Mouse (Mus musculus): Measurements from ENCODE around the gene Aatf. TPM values are rescaled to one million over a fixed set of nuclear protein-coding genes. Genes with fewer than 3 reads are reported as not detected.

The Aatf gene
- polyA plus RNA-seq (2012), result 0.75 and 0.77 TPM in 2 replicates

- peaks cover 23% of the 10 kb centered on the region for H3K36me3 ChIP-seq (ENCODE audit: control insufficient read depth)
- H3K9me3 ChIP-seq (ENCODE audit: control insufficient read depth, low read length), result no peaks in the 10 kb centered on the region; the same call in 1 of the 2 replicates
- H3K4me3 ChIP-seq (replicated peaks), result peak within 1 kb of the TSS; percentile 84
- H3K4me1 ChIP-seq (ENCODE audit: control insufficient read depth), result peaks cover 24% of the 10 kb centered on the region
- TF ChIP-seq TAL1 (IDR thresholded peaks at IDR 0.05; ENCODE audit: low read length), result no peak
- TF ChIP-seq GATA1 (IDR thresholded peaks at IDR 0.05; ENCODE audit: low read length), result no peak
- H3K27me3 ChIP-seq (ENCODE audit: control insufficient read depth), result peaks cover 46% of the 10 kb centered on the region
These were observed at the start of gene Aatf for GRCm38 (mm10) chr11:84513171-84514116. Gene Aatf (minus strand): TSS chr11:84513522.

DNA sequence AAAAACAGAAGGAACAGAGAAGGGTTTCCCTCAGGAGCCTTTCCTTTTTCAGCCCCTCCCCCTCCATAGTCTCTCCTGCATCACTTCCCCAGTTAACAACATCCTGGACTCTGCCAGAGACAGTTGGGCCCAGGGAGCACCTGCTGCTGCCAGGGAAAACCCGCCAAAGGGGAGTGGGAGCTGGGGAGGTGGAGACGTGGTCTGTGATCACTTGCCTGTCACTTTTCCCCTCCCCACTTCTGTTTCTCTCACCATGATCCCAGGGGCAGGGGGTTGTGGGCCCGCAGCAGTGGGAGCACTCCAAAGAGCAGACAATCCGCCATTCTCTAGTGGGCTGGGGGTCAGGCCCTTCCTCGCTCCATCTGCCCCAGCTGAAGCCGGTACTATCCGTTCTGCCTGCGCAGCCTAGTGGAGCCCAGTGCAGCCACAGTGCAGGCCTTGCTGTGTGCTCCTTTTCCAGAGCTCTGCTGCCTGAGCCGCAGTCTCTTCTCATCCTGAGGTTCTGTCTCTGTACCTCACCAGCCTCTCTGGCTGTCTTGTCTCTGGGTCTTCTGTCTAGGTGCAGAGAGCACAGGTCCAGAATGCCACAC, 49.5 kb upstream of the Aatf start:
- Histone ChIP-seq H3K27me3 (ENCODE audit: control insufficient read depth) (peaks cover 19% of the 10 kb centered on the region), H3K4me1 (ENCODE audit: control insufficient read depth) (no peaks in the 10 kb centered on the region)
- TF ChIP-seq GATA1 (IDR thresholded peaks at IDR 0.05; ENCODE audit: low read length) (no peak), TAL1 (IDR thresholded peaks at IDR 0.05; ENCODE audit: low read length) (no peak)

GRCm38 (mm10) chr11:84561546-84561945, 48.2 kb upstream of the Aatf start:
- Histone ChIP-seq H3K4me3 (replicated peaks) (no peak overlapping the region), H3K9me3 (ENCODE audit: control insufficient read depth, low read length) (no peaks in the 10 kb centered on the region), H3K27me3 (ENCODE audit: control insufficient read depth) (peaks cover 11% of the 10 kb centered on the region), H3K36me3 (ENCODE audit: control insufficient read depth) (no peaks in the 10 kb centered on the region), H3K4me1 (ENCODE audit: control insufficient read depth) (no peaks in the 10 kb centered on the region)
- TF ChIP-seq TAL1 (IDR thresholded peaks at IDR 0.05; ENCODE audit: low read length), result no peak
- no peak for TF ChIP-seq GATA1 (IDR thresholded peaks at IDR 0.05; ENCODE audit: low read length)

More for the DNA sequence above, 49.5 kb upstream of the Aatf start:
- no peak overlapping the region for H3K4me3 ChIP-seq (replicated peaks)
- H3K9me3 ChIP-seq (ENCODE audit: control insufficient read depth, low read length), result no peaks in the 10 kb centered on the region
- H3K36me3 ChIP-seq (ENCODE audit: control insufficient read depth), result no peaks in the 10 kb centered on the region

DNA sequence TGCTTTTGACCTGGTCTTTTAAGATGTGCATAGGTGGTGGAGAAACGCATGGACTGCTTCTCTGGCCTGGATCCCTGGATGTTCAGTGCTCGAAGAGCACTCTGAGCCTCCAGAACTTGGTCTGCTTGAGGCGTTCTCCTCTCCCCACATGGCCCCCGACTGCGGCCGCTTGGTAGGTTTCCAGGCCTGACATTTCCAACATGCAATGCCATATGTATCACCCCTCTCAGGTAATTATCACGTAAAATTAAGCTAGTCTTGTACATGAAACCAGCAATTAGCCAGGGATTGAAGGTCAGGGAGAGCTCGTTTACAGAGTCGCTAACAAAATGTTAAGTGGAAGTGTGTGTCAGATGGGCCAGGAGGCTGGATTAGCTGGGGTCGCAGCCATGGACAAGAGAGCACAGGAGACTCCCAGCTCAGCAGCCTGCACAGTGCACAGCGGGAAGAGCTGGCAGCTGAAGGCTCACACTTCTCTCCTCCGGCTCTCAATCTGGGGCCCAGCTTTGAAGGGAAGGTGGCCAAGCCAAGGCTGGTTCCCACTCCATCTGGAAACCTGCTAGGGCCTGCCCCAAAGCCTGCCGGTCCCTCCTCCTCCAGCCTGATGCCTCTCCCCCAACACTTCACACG, 40.6 kb upstream of the Aatf start:
- Histone ChIP-seq H3K4me3 (replicated peaks) (no peak overlapping the region), H3K27me3 (ENCODE audit: control insufficient read depth) (peaks cover 16% of the 10 kb centered on the region), H3K9me3 (ENCODE audit: control insufficient read depth, low read length) (peaks cover 7% of the 10 kb centered on the region), H3K4me1 (ENCODE audit: control insufficient read depth) (no peaks in the 10 kb centered on the region), H3K36me3 (ENCODE audit: control insufficient read depth) (no peaks in the 10 kb centered on the region)
- no peak for TF ChIP-seq GATA1 (IDR thresholded peaks at IDR 0.05; ENCODE audit: low read length)
- no peak for TF ChIP-seq TAL1 (IDR thresholded peaks at IDR 0.05; ENCODE audit: low read length)

DNA sequence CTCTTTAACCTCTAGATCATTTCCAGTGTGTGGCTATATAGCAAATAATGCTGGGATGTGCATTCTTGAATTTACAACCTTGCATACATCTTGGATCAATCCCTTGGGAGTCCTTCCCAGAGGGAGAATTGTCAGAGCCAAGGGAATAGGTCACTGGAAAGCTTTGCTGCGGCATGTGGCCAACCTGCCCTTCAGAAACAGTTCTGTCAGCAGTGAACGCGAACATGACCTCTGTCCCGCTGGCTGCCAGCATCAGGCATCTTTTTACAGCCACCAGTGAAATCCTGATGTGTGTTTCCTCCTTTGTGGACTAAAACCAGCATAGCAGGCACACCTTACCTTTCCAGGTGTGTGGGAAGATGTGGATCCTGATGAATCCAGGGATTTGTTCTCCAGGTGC, 38.0 kb upstream of the Aatf start:
- Histone ChIP-seq H3K27me3 (ENCODE audit: control insufficient read depth) (peaks cover 27% of the 10 kb centered on the region), H3K4me1 (ENCODE audit: control insufficient read depth) (no peaks in the 10 kb centered on the region), H3K9me3 (ENCODE audit: control insufficient read depth, low read length) (peaks cover 7% of the 10 kb centered on the region), H3K4me3 (replicated peaks) (no peak overlapping the region), H3K36me3 (ENCODE audit: control insufficient read depth) (no peaks in the 10 kb centered on the region)
- TF ChIP-seq GATA1 (IDR thresholded peaks at IDR 0.05; ENCODE audit: low read length) (no peak), TAL1 (IDR thresholded peaks at IDR 0.05; ENCODE audit: low read length) (no peak)

GRCm38 (mm10) chr11:84549258-84549791, 36.0 kb upstream of the Aatf start:
- H3K27me3 ChIP-seq (ENCODE audit: control insufficient read depth), result peaks cover 31% of the 10 kb centered on the region
- TF ChIP-seq GATA1 (IDR thresholded peaks at IDR 0.05; ENCODE audit: low read length) (no peak), TAL1 (IDR thresholded peaks at IDR 0.05; ENCODE audit: low read length) (no peak)
- H3K36me3 ChIP-seq (ENCODE audit: control insufficient read depth), result no peaks in the 10 kb centered on the region

DNA sequence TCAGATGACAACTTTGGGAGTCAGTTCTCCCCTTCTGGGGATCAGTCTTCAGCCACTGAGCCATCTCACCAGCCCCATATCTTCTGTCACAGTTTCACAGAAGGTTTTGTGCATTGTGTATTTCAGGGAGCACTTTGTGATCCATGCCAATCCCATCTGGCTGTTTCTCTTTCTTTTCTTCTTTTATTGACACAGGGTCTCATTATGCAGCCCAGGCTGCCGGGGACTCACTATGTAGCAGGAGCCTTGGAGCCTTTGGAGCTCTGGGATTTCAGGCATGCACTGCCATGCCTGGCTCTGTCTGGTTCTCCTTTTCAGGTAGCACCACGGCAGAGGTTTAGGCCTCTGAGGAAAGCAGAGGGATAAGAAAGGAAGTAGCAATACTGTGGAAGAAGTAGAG, 35.0 kb upstream of the Aatf start:
- no peaks in the 10 kb centered on the region for H3K4me1 ChIP-seq (ENCODE audit: control insufficient read depth)
- TF ChIP-seq TAL1 (IDR thresholded peaks at IDR 0.05; ENCODE audit: low read length) (no peak), GATA1 (IDR thresholded peaks at IDR 0.05; ENCODE audit: low read length) (no peak)
- peaks cover 33% of the 10 kb centered on the region for H3K27me3 ChIP-seq (ENCODE audit: control insufficient read depth)
- no peak overlapping the region for H3K4me3 ChIP-seq (replicated peaks)
- H3K36me3 ChIP-seq (ENCODE audit: control insufficient read depth), result no peaks in the 10 kb centered on the region
- peaks cover 5% of the 10 kb centered on the region for H3K9me3 ChIP-seq (ENCODE audit: control insufficient read depth, low read length)

More at GRCm38 (mm10) chr11:84549258-84549791, 36.0 kb upstream of the Aatf start:
- no peak overlapping the region for H3K4me3 ChIP-seq (replicated peaks)
- H3K9me3 ChIP-seq (ENCODE audit: control insufficient read depth, low read length), result peaks cover 7% of the 10 kb centered on the region
- no peaks in the 10 kb centered on the region for H3K4me1 ChIP-seq (ENCODE audit: control insufficient read depth)

DNA sequence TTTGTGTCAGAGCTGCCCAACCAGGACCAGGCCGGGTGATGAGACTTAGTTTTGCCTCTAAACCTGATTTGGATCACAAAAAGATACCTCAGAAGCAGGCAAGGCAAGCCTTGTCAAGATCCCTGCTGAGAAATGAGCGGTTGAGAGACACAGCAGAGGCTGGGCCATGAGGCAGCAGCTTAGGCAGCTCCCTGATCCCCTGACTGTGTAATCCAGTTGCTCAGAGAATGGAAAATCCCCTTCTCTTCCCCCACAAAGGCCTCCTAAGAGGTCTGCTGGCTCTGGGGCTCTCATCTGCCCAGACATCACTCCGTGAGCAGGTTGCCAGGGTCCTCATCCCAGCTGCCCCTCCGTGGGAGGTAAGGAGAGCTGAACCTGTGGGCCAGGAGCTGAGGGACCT, 26.7 kb upstream of the Aatf start:
- TF ChIP-seq GATA1 (IDR thresholded peaks at IDR 0.05; ENCODE audit: low read length), result no peak
- TF ChIP-seq TAL1 (IDR thresholded peaks at IDR 0.05; ENCODE audit: low read length), result no peak
- Histone ChIP-seq H3K27me3 (ENCODE audit: control insufficient read depth) (peaks cover 54% of the 10 kb centered on the region), H3K36me3 (ENCODE audit: control insufficient read depth) (no peaks in the 10 kb centered on the region), H3K4me1 (ENCODE audit: control insufficient read depth) (no peaks in the 10 kb centered on the region), H3K9me3 (ENCODE audit: control insufficient read depth, low read length) (no peaks in the 10 kb centered on the region), H3K4me3 (replicated peaks) (no peak overlapping the region)

Data from erythroblast, embryonic 14.5 days (primary cell).